Mouse (Mus musculus): Measurements from ENCODE around the gene S100a10.
"Not testable (repeated sequence)": the region's sequence is repeated elsewhere in the genome, so short reads cannot be mapped to it uniquely, and the experiment has no call there.

Gene S100a10

GRCm38 (mm10) chr3:93554981-93555877, at the start of gene S100a10:
Gene S100a10, plus strand, starts transcription at chr3:93555080.
- peak; percentile 52 to 61 for DNase-seq (ENCODE audit: low spot score in 2 of 2)

DNA sequence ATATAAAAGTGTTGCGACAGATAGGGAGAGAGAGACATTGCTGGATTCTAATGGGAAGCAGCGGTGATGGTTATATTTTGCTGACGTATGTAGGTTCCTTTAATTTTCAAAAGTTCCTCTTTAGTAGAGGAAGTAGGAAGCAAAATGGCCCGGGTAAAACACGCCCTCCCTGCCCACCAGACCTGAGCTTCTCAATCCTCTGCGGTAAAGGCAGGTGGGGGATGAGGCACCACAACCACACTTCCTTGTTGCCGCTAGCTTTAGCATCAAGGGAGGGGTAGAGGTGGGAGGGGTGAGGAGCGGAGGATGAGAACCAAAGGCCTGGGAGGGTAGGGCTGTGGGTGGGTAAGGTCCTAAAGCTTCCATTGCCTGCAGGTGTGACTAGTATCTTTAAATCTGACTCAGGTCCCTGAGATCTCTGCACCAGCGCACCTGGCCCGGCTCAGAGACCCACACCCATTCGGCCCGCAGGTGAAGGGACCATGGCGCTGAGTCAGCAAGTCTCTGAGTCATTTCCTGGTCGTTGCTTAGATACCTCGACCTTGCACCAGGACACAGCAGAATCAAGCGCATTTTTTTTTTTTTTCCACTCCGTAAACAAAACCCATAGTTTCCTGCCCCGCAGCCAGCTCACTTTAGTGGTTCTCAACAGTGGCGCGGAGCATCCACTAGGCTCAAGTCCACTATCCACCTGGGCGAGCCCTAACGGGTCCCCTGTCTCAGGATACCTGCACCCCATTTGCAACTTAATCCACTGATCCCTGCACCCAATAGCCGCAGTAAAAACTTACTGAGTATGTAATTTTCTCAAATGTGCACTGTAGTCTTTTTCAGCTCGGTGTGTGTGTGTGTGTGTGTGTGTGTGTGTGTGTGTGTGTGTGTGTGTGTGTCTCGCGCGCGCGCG, 48.7 kb upstream of the S100a10 start:
- DNase-seq (ENCODE audit: low spot score in 2 of 2), result peak; percentile 60 to 72

- DNase-seq (ENCODE audit: low spot score in 2 of 2), result no peak
Measured at GRCm38 (mm10) chr3:93506881-93507325, 48.0 kb upstream of the S100a10 start.

GRCm38 (mm10) chr3:93509301-93509700, 45.6 kb upstream of the S100a10 start:
- no peak for DNase-seq (ENCODE audit: low spot score in 2 of 2)

GRCm38 (mm10) chr3:93511036-93511435, 43.8 kb upstream of the S100a10 start:
- DNase-seq (ENCODE audit: low spot score in 2 of 2), result no peak

- DNase-seq (ENCODE audit: low spot score in 2 of 2), result no peak
Measured at GRCm38 (mm10) chr3:93511801-93512200, 43.1 kb upstream of the S100a10 start.

DNA sequence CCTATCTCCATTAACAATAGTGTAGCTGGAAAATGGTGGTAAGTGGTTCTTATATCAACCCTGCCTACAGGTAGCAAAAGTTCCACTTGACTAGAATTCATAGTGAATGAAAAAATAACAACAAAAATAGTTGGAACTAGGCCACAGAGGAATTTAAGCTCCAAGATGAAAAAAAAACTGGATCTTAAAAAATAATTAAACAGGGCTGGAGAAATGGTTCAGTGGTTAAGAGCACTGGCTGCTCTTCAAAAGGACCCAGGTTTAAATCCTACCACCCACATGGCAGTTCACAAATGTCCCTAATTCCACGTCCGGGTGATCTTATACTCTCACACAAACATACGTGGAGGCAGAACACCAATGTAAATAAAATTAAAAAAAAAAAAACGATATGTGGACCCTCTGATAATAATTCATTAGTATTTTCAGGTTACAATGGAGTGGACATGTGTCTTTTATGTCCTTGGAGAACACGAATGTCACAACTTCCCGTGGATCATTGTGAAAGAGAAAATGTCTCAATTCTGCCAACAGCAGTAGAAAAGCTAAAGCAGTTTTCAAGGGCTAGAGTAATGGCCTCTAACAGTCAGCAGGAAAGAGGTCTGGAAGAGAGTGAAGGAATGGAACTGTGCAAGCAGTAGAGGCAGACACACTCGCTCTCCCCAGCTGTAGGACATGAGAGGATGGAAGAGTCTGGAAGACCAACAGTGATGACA, 42.3 kb upstream of the S100a10 start:
- DNase-seq (ENCODE audit: low spot score in 2 of 2), result no peak

GRCm38 (mm10) chr3:93514628-93515027, 40.3 kb upstream of the S100a10 start:
- DNase-seq (ENCODE audit: low spot score in 2 of 2), result no peak

DNA sequence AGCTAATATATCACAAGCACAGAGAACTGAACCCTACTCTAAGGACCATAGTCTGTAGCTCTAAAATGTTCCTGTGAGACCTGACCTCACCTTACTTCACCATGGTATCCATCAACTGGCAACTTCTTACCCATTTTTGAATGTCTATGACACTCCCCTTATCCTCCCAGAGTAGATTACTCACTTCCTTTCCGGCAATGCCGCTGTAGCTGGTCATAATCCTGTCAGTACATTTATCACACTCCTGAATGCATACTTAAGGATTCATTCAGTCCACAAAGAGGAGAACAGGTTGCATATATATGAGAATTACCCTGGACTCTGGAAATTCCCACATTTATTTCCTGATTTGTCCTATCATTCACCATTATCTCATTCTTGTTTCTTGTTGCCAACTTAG, 37.5 kb upstream of the S100a10 start:
- DNase-seq (ENCODE audit: low spot score in 2 of 2), result no peak

DNA sequence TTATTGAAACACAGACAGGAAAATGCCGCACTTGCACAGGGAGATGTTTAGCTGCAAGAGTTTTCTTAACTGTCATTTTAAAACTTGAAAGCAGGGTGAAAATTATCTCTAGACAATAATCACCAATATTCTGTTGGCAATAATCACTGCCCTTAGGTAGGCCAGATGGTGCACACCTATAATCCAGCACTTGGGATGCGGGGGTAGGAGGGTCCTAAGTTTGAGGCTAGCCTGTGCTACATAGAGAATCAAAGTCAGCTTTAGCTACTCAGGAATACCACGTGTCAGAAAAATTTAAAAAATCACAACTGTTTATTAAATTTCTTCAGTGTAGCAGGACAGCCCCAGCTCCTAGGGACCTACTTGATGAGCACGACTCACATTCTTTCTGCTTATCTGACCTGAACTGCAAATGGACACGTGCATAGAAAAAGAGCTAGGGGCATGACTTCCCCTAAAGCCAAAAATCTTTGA, 35.0 kb upstream of the S100a10 start:
- DNase-seq (ENCODE audit: low spot score in 2 of 2), result no peak

DNA sequence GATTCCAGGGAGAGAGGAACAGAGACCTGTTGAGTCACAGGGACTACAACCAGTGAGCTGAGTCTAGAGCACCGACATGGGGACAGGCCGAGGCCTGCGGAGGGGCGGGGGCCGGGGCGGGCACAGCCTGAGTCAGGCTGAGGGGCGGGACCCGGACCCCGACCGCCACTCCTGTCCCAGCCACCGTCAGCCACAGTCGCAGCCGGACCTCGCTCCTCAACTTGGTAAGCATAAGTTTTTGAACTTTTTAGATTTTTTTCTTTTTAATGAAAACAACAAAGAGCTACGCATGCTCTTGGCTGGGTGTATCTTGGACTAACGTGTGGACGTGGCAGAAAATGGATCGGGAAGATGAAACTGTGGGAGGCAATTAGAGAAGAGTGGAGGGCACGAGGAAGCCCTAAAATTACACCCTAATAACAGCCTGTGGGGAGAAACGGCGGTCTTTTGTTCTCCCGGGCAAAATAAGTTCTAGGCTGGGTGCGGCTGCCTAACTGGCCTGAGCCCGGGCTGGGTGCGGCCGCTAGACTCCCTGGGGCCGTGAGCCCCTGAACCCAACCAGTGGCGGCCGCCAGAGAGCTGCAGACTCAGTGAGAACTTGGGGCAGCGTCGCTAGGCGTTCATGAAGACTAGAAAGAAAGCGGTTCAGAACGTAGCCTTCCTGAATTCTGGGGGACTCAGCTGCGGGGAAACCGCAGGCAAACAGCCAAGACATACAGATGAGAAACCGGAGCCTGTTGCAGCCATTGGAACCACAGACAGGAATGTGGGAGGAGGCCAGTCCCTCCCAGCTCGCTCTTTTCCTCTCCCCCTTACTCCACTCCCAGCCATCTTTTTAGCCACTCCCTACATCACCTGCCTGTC, 34.3 kb upstream of the S100a10 start, which contains the start of gene S100a11:
Gene S100a11, plus strand, starts transcription at position 159 of the 864 bp plus-strand sequence.
- DNase-seq (ENCODE audit: low spot score in 2 of 2), result peak; percentile 17 to 44

- no peak for DNase-seq (ENCODE audit: low spot score in 2 of 2)
Measured at GRCm38 (mm10) chr3:93521462-93522057, 33.3 kb upstream of the S100a10 start.

DNA sequence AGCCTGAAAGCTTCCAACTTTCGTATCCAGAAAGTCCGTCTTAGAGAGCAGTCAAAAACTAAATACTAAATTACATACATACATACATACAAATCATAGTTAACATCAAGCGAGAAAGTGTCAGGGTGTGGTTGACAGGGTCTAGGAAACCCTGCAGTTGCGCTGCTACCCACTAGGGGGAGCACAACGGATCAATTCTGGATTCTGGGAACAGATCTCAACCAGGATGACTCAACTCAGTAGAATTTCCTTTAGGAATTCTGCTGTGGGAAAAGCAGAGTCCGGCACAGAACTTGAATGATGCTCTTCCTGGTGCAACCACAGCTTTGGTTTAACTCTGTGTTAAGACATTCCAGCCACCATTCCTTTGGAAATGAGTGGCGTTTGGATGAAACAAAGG, 32.3 kb upstream of the S100a10 start:
- DNase-seq (ENCODE audit: low spot score in 2 of 2), result no peak

- no peak for DNase-seq (ENCODE audit: low spot score in 2 of 2)
Measured at GRCm38 (mm10) chr3:93527300-93527699, 27.6 kb upstream of the S100a10 start.

DNA sequence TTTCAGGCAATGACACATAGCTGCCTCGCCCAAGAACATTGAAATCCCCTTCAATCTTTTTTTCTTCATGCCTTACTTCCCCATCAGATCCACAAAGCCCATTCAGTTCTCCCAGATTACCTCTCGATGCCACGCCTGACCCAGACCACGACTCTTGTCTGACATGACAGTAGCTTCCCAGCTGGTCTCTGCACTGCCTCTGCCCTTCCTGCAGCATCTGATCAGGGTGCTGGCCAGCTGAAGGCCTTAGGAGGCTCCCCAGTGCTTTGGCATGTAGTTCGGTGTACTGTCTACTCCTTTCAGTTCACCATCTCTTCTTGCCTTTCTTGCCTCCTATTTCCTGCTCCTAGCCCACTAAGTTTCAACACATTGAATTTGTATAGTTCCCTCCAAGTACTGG, 26.1 kb upstream of the S100a10 start:
- DNase-seq (ENCODE audit: low spot score in 2 of 2), result no peak

DNA sequence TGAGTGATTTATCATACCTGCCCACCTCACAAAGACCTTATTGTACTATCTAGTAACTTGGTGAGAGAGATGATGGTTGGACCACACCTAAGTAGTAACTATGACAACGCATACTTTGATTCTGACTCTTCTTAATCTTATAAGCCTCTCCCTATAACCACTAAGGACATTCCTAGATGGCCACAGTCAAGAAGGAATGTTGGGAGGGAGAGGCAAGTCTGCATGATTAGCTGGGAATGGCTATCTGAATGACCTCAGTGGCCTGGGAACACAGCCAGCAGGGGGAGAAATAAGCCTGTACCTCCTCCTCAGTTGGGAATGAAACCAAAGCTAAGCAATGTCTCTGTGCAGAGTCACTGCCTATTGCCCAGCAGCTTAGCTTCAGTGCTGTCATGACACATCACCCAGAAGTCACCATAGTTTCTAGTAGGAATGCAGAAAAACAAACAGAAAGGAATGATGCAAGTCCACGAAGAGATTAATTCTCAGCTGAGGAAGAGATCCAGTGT, 17.8 kb upstream of the S100a10 start:
- DNase-seq (ENCODE audit: low spot score in 2 of 2), result no peak

GRCm38 (mm10) chr3:93538486-93538885, 16.4 kb upstream of the S100a10 start:
- no peak for DNase-seq (ENCODE audit: low spot score in 2 of 2)

DNA sequence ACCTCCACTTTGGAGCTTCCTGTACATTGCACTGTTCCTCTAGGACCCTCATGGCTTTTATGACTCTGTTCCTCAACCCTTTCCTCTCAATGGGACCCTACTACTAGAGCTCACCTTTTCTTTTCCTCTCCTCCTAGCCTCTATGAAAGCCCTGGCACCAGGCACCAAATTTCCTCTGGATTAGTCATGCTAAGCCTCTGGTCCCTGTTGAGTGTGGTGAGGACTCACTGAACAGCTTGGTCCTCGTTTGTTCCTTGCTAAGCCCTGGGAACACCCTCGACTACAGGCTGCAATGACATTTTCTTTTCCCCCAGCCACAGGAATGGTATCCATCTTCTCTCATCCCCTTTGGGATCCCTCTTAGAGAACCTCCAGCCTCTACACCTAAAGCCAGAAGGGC, 13.4 kb upstream of the S100a10 start:
- DNase-seq (ENCODE audit: low spot score in 2 of 2), result no peak

DNA sequence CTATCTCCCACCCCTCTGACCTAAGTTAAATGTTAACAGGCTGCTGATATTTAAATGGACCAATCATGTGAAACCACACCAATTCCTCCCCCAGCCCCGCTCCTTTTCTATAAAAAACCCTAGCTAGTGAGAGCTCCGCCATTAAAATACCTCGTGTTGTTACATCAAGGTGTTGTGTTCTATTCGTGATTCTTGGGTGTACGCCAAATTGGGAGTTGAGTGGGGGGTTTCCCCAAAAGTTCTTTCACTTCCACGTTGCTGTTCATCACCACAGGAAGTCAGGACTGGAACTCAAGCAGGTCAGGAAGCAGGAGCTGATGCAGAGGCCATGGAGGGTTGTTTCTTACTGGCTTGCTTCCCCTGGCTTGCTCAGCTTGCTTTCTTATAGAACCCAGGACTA, 10.7 kb upstream of the S100a10 start:
- not testable (repeated sequence) for DNase-seq (ENCODE audit: low spot score in 2 of 2)

GRCm38 (mm10) chr3:93547099-93547648, 7.7 kb upstream of the S100a10 start:
- peak; percentile 73 to 81 for DNase-seq (ENCODE audit: low spot score in 2 of 2)

All from spleen, postnatal 14 days (tissue).